Mouse (Mus musculus) spleen, embryonic (tissue): ENCODE results near the gene Dera.

Experiments used
- CTCF ChIA-PET: fragments of 350-600 bp; sonication (Branson Sonifier 250); formaldehyde crosslinking; loops from one replicate; lab custom pipeline; 2022; lab: Charles Lee

Gene Dera

GRCm38 (mm10) chr6:137756310-137756709, 2.0 kb downstream of the Dera start:
- CTCF ChIA-PET, result no interaction called here

- CTCF ChIA-PET, result interaction anchor here (0.7 kb wide), 1 partner anchor 18 kb away, joined by 5 read pairs; no protein-coding TSS in a partner anchor
These were observed 3.5 kb downstream of the Dera start for GRCm38 (mm10) chr6:137757891-137758290.

- CTCF ChIA-PET, result no interaction called here
These were observed 5.3 kb downstream of the Dera start for GRCm38 (mm10) chr6:137759681-137760080.

- CTCF ChIA-PET, result no interaction called here
These were observed 6.6 kb downstream of the Dera start for GRCm38 (mm10) chr6:137760966-137761365.

GRCm38 (mm10) chr6:137764572-137765210, 10.3 kb downstream of the Dera start:
- CTCF ChIA-PET, result no interaction called here

GRCm38 (mm10) chr6:137766177-137766576, 11.8 kb downstream of the Dera start:
- CTCF ChIA-PET, result no interaction called here

- CTCF ChIA-PET, result no interaction called here
These were observed 17.4 kb downstream of the Dera start for GRCm38 (mm10) chr6:137771621-137772250.

- CTCF ChIA-PET, result interaction anchor here (0.8 kb wide), 1 partner anchor 24 kb away, joined by 3 read pairs; no protein-coding TSS in a partner anchor
These were observed 18.7 kb downstream of the Dera start for GRCm38 (mm10) chr6:137772918-137773636.

GRCm38 (mm10) chr6:137773637-137774028, 19.3 kb downstream of the Dera start:
- CTCF ChIA-PET, result interaction anchor here (0.8 kb wide), 1 partner anchor 24 kb away, joined by 3 read pairs; no protein-coding TSS in a partner anchor

GRCm38 (mm10) chr6:137774166-137774565, 19.8 kb downstream of the Dera start:
- CTCF ChIA-PET, result no interaction called here

- CTCF ChIA-PET, result interaction anchor here (0.5 kb wide), 1 partner anchor 17 kb away, joined by 5 read pairs; no protein-coding TSS in a partner anchor
These were observed 20.8 kb downstream of the Dera start for GRCm38 (mm10) chr6:137775159-137775558.

- CTCF ChIA-PET, result no interaction called here
These were observed 22.6 kb downstream of the Dera start for GRCm38 (mm10) chr6:137776981-137777380.

- CTCF ChIA-PET, result no interaction called here
These were observed 29.7 kb downstream of the Dera start for GRCm38 (mm10) chr6:137783899-137784637.

- CTCF ChIA-PET, result no interaction called here
These were observed 34.7 kb downstream of the Dera start for GRCm38 (mm10) chr6:137788976-137789590.

- CTCF ChIA-PET, result no interaction called here
These were observed 35.3 kb downstream of the Dera start for GRCm38 (mm10) chr6:137789658-137790057.

- CTCF ChIA-PET, result no interaction called here
These were observed 41.1 kb downstream of the Dera start for GRCm38 (mm10) chr6:137795494-137795893.

- CTCF ChIA-PET, result no interaction called here
These were observed 42.5 kb downstream of the Dera start for GRCm38 (mm10) chr6:137796596-137797567.

- CTCF ChIA-PET, result no interaction called here
These were observed 44.9 kb downstream of the Dera start for GRCm38 (mm10) chr6:137799253-137799652.

- CTCF ChIA-PET, result no interaction called here
These were observed 49.2 kb downstream of the Dera start for GRCm38 (mm10) chr6:137803456-137804005.

GRCm38 (mm10) chr6:137804121-137804520, 49.8 kb downstream of the Dera start:
- CTCF ChIA-PET, result no interaction called here
